Mouse (Mus musculus) small intestine, adult 2 months (tissue): Measurements from ENCODE around the gene Pcsk6. TPM values are rescaled to one million over a fixed set of nuclear protein-coding genes. Genes with fewer than 3 reads are reported as not detected.

ENCODE experiments used
- H3K27ac ChIP-seq: fragments of 200-500 bp; 2 replicates; pipeline ENCODE4 v1.5.1; 2012; ENCODE audit warnings: low read depth, low read length, control low read depth, inconsistent platforms; ENCODE audit not compliant: insufficient read depth
- H3K27me3 ChIP-seq: fragments of 200-500 bp; 2 replicates; pipeline ENCODE4 v1.6.1; 2012; ENCODE audit warnings: mild to moderate bottlenecking, moderate library complexity, low read length, inconsistent platforms; ENCODE audit not compliant: control insufficient read depth, insufficient read depth
- H3K36me3 ChIP-seq: fragments of 200-500 bp; 2 replicates; pipeline ENCODE4 v1.6.1; 2012; ENCODE audit warnings: mild to moderate bottlenecking, low read length, control low read depth, inconsistent platforms; ENCODE audit not compliant: control insufficient read depth, insufficient read depth
- H3K4me1 ChIP-seq: fragments of 200-500 bp; 2 replicates; pipeline ENCODE4 v1.6.1; 2012; ENCODE audit warnings: low read length, inconsistent platforms, mixed read lengths; ENCODE audit not compliant: control insufficient read depth, insufficient read depth, insufficient read length
- H3K4me3 ChIP-seq: fragments of 200-500 bp; 2 replicates; pipeline ENCODE4 v1.5.1; 2012; ENCODE audit warnings: low read depth, mild to moderate bottlenecking, control low read depth, inconsistent platforms, low read length, moderate library complexity
- CTCF ChIP-seq: fragments of 200-500 bp; IDR thresholded peaks from 2 replicates; pipeline ENCODE4 v1.5.1; 2012; ENCODE audit warnings: low read depth, mild to moderate bottlenecking, control low read depth, inconsistent platforms, low read length, moderate library complexity, mixed read lengths; ENCODE audit not compliant: insufficient replicate concordance, insufficient read length; ENCODE audit errors: extremely low read depth
- POLR2A ChIP-seq: fragments of 200-500 bp; IDR thresholded peaks from 2 replicates; pipeline ENCODE4 v1.6.1; 2012; ENCODE audit warnings: low read depth, mild to moderate bottlenecking, control low read depth, inconsistent platforms, low read length, moderate library complexity
- WGBS: fragments of 180-500 bp; shearing (Covaris S2); methylation state at CpG from one replicate; pipeline ENCODE4 v1.1.7; 2018; 5-methylcytosine and 5-hydroxymethylcytosine counted together
- polyA plus RNA-seq: library from polyadenylated mRNA; depleted of rRNA; stranded (reverse); fragments of >200 nt; gene quantifications from 2 replicates; pipeline ENCODE4 v1.2.3, GENCODE M21; 2012

The Pcsk6 gene
- polyA plus RNA-seq, 1 experiment, result 11.6 TPM

- 4% methylated on average over 1 of the region's 1 CpGs for WGBS
- no peak for TF ChIP-seq CTCF
- no peak for TF ChIP-seq POLR2A
- Histone ChIP-seq H3K27ac (peak overlapping the region; percentile 6; the same call in 1 of the 2 replicates), H3K36me3 (no peaks in the 10 kb centered on the region), H3K4me3 (no peak overlapping the region), H3K27me3 (no peaks in the 10 kb centered on the region), H3K4me1 (peaks cover 3% of the 10 kb centered on the region; the same call in 1 of the 2 replicates)
These were observed 73.7 kb downstream of the Pcsk6 start for GRCm38 (mm10) chr7:65935211-65935610.

DNA sequence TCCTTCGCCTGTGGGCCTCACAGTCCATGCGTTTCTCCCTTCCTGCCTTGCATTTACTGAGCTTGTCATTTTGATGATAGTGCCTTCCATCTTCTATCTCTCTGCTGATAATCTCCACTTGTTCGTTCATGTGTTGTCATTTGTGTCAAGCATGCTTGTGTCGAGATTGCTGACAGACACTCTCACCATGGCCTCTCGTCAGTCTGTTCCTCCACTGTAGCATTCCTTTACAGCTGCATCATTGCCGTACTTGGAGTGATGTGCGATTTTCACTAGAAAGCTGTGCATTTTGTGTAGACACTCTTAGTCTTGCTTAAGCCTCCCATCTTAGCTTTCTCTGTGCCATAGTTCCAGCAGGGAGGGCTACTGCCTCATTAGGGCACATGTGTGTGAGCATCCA lies 79.5 kb downstream of the Pcsk6 start:
- 82% methylated on average over 7 of the region's 7 CpGs for WGBS
- no peaks in the 10 kb centered on the region for H3K36me3 ChIP-seq

DNA sequence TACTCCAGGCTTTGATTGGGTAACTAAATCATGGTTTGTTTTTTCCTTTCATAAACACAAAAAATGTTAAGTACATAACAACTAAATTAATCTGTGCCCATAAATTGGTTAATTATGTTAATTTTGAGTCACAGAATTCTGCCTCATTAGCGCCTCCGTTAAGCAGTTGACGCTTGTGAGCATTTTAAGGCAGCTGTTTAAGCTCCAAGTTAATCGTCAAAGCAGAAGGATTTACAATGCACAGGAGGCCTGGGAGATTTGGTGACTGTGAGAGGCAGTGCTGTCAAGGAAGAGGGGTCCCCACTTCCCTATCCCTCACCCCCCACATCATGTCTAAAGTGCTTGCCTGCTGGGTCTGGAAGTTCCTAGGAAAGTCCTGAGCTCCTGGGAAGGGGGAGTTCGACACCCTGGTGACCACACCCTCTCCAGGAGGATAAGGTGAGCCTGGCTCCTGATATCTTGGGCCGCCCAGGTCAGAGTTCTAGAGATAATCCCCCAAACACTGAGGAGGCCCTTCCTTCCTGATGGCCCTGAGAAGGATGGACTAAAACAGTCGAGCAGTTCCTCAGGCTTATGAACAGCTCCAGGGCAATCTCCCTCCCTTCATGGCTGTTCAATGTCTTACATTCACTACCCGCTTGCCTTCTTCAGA lies 83.9 kb downstream of the Pcsk6 start:
- Histone ChIP-seq H3K4me3 (no peak overlapping the region), H3K27ac (0 out of 2 replicates have a peak overlapping the region, but pooled peaks have one; percentile 40), H3K36me3 (no peaks in the 10 kb centered on the region), H3K27me3 (no peaks in the 10 kb centered on the region), H3K4me1 (peaks cover 14% of the 10 kb centered on the region; the same call in 1 of the 2 replicates)
- TF ChIP-seq POLR2A (no peak), CTCF (no peak)
- WGBS, result 43% methylated on average over 8 of the region's 8 CpGs

More for the DNA sequence above, 79.5 kb downstream of the Pcsk6 start:
- Histone ChIP-seq H3K27ac (no peak overlapping the region), H3K4me1 (peaks cover 10% of the 10 kb centered on the region; the same call in 1 of the 2 replicates), H3K27me3 (no peaks in the 10 kb centered on the region), H3K4me3 (no peak overlapping the region)
- TF ChIP-seq CTCF (no peak), POLR2A (no peak)

DNA sequence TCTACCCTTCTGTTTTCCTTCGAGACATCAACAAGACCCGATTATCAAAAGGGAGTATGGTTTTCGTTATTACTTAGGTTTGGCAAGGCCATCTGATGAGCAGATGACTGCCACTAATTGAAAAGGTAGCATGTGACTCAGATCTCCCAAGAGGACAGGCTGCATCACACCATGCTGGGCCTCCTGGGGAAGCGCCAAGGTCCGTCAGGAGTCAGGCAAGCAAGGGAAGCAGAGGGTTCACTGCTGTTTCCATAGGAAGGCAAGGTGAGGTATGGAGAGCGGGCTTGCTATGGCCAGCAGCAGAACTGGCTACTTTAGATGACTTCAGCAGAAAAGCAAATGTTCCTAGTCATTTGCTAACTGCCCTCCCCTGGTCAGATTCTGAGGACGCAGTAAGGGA lies 84.9 kb downstream of the Pcsk6 start:
- WGBS, result 85% methylated on average over 7 of the region's 7 CpGs

GRCm38 (mm10) chr7:65948891-65949290 lies 87.4 kb downstream of the Pcsk6 start:
- H3K27me3 ChIP-seq, result no peaks in the 10 kb centered on the region
- 95% methylated on average over 11 of the region's 11 CpGs for WGBS
- TF ChIP-seq CTCF (no peak), POLR2A (no peak)
- H3K4me3 ChIP-seq, result no peak overlapping the region
- no peaks in the 10 kb centered on the region for H3K36me3 ChIP-seq
- peaks cover 26% of the 10 kb centered on the region; the same call in 1 of the 2 replicates for H3K4me1 ChIP-seq
- H3K27ac ChIP-seq, result no peak overlapping the region

More for the DNA sequence above, 84.9 kb downstream of the Pcsk6 start:
- no peaks in the 10 kb centered on the region for H3K27me3 ChIP-seq
- H3K4me3 ChIP-seq, result no peak overlapping the region
- TF ChIP-seq POLR2A (no peak), CTCF (no peak)
- H3K27ac ChIP-seq, result no peak overlapping the region
- H3K36me3 ChIP-seq, result no peaks in the 10 kb centered on the region
- peaks cover 14% of the 10 kb centered on the region; the same call in 1 of the 2 replicates for H3K4me1 ChIP-seq

DNA sequence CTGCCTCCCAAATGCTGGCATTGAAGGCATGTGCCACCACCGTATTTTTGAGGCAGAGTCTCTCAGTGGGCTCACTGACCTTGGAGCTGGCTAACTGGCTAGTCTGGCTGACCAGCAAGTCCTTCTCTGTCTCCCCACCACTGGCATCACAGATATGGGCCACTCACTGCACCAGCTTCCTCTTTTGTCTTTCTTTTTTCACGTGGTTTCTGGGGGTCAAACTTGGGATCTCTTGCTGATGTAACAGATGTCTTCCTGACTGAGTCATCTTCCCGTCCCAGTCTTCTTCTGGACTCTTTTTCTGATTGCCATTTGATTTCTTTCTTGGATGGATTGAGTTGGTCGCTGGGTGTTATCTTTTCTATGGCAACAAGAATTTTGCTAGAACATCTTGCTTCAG lies 93.0 kb downstream of the Pcsk6 start:
- 63% methylated on average over 4 of the region's 4 CpGs for WGBS
- H3K27ac ChIP-seq, result no peak overlapping the region
- H3K4me3 ChIP-seq, result no peak overlapping the region
- H3K36me3 ChIP-seq, result no peaks in the 10 kb centered on the region
- H3K27me3 ChIP-seq, result no peaks in the 10 kb centered on the region
- TF ChIP-seq CTCF (no peak), POLR2A (no peak)
- H3K4me1 ChIP-seq, result peaks cover 24% of the 10 kb centered on the region; the same call in 1 of the 2 replicates

- no peaks in the 10 kb centered on the region for H3K27me3 ChIP-seq
- WGBS, result 77% methylated on average over 24 of the region's 24 CpGs
- H3K4me3 ChIP-seq, result no peak overlapping the region
- H3K36me3 ChIP-seq, result no peaks in the 10 kb centered on the region
- peaks cover 24% of the 10 kb centered on the region; the same call in 1 of the 2 replicates for H3K4me1 ChIP-seq
- H3K27ac ChIP-seq, result no peak overlapping the region
- TF ChIP-seq CTCF, result no peak
- TF ChIP-seq POLR2A, result no peak
These were observed 94.0 kb downstream of the Pcsk6 start for GRCm38 (mm10) chr7:65955304-65956220.
